Mouse (Mus musculus) stomach, embryonic 16.5 days (tissue): ENCODE results near the gene Tcp10a. TPM values are rescaled to one million over a fixed set of nuclear protein-coding genes. Genes with fewer than 3 reads are reported as not detected.
"Not testable (repeated sequence)": the region's sequence is repeated elsewhere in the genome, so short reads cannot be mapped to it uniquely, and the experiment has no call there.

Experiments used
- ATAC-seq: fragments of 200-750 bp; cut with Nextera tagmentation; 2 replicates; pipeline ENCODE4 v1.8.0; 2017; ENCODE audit warnings: moderate number of reproducible peaks, moderate TSS enrichment; ENCODE audit not compliant: insufficient read depth, low FRiP score
- H3K27ac ChIP-seq: fragments of 300-500 bp; sonication (generic); 2 replicates; pipeline ENCODE4 v1.5.1; 2014; ENCODE audit warnings: low read length
- H3K27me3 ChIP-seq: fragments of 300-500 bp; sonication (generic); 2 replicates; pipeline ENCODE4 v1.6.1; 2014; ENCODE audit warnings: low read length, control low read depth, mixed read lengths; ENCODE audit not compliant: control insufficient read depth, insufficient read depth
- H3K36me3 ChIP-seq: fragments of 300-500 bp; sonication (generic); 2 replicates; pipeline ENCODE4 v1.6.1; 2014; ENCODE audit warnings: low read length; ENCODE audit not compliant: control insufficient read depth, insufficient read depth
- H3K4me1 ChIP-seq: fragments of 300-500 bp; sonication (generic); 2 replicates; pipeline ENCODE4 v1.6.1; 2014; ENCODE audit warnings: low read length, control low read depth, mixed read lengths; ENCODE audit not compliant: control insufficient read depth, insufficient read depth
- H3K4me2 ChIP-seq: fragments of 300-500 bp; sonication (generic); 2 replicates; pipeline ENCODE4 v1.6.1; 2014; ENCODE audit warnings: low read depth, low read length, mixed read lengths
- H3K4me3 ChIP-seq: fragments of 300-500 bp; sonication (generic); replicated peaks from 2 replicates; pipeline ENCODE4 v1.5.1; 2014; ENCODE audit warnings: mild to moderate bottlenecking, low read length
- H3K9ac ChIP-seq: fragments of 300-500 bp; sonication (generic); 2 replicates; pipeline ENCODE4 v1.6.1; 2014; ENCODE audit warnings: low read length
- H3K9me3 ChIP-seq: fragments of 300-500 bp; sonication (generic); replicated peaks from 2 replicates; pipeline ENCODE4 v1.6.1; 2016; ENCODE audit warnings: low read length, control low read depth; ENCODE audit not compliant: control insufficient read depth
- WGBS: fragments of 180-500 bp; shearing (Covaris S2); extraction: QIAGEN DNeasy Blood & Tissue Kit; methylation state at CpG from one replicate; pipeline ENCODE4 v1.1.7; 2014; 5-methylcytosine and 5-hydroxymethylcytosine counted together
- polyA plus RNA-seq: library from polyadenylated mRNA; unstranded; fragments of >200 nt; fragmentation: Nextera tagmentation; extraction: Ambion mirVana; gene quantifications from 2 replicates; pipeline ENCODE4 v1.2.1, GENCODE M21; 2015

Gene Tcp10a
- polyA plus RNA-seq, 1 experiment from 2014 or later = not detected

DNA sequence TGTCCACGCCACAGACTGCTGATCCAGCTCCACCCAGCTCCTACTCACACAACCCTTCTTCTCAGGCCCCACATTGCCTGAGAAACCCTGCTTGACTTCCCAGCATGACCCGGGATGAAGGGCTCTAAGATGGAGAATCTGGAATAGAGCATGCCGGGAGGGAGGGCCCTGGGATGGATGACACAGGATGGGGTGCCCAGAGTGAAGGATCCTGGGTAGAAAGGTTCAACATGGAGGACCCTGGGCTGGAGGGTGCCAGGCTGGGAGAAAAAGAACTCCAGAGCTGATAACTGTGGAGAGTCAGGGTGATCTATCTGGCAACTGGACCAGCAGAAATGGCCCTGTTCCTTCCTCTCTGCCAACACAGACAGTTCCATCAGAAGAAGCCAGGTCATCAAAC, 41.2 kb downstream of the Tcp10a start:
- not testable (repeated sequence) for H3K27me3 ChIP-seq, H3K9me3 ChIP-seq, H3K36me3 ChIP-seq, H3K4me1 ChIP-seq, ATAC-seq, H3K27ac ChIP-seq, H3K9ac ChIP-seq, H3K4me2 ChIP-seq, H3K4me3 ChIP-seq
- no CpG with 5 or more reads among the region's 3 CpGs for WGBS

- H3K27ac ChIP-seq, H3K4me1 ChIP-seq, H3K4me2 ChIP-seq, H3K9ac ChIP-seq, H3K27me3 ChIP-seq, ATAC-seq, H3K36me3 ChIP-seq, H3K9me3 ChIP-seq, H3K4me3 ChIP-seq: not testable (repeated sequence)
- no CpG with 5 or more reads among the region's 1 CpGs for WGBS
Observed at GRCm38 (mm10) chr17:7366265-7366664, 41.8 kb downstream of the Tcp10a start.

DNA sequence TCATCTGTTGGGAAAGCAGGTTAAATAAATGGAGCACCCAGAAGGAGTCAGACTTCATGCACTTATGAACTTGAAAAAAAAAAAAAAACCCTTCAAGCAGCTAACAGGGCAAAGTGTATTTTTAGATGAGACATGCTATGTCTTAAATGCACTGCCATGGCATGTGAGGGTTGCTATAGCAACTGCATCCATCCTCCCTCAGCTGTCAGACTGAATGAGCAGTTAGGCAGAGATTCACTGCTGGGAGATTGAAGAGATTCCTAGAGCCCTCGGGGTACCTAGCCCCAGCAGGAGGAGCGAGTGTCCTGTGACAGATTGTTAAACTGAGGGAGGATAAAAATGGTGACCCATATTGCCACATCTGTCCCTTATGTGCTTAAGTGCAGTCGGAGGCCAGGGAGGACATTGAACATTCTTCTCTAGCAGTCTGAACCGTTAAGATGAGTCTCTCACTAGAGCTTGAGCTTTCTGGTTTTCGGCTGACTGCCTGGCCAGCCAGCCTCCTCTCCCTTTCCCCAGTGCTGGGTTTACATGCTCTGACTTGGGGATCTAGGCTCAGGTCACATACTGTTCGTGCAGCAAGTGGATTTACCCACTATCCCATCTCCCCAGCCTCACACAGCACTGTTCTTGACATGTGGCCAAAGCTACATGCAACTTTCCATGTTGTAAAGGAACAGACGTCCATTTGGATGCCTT, 42.4 kb downstream of the Tcp10a start:
- not testable (repeated sequence) for H3K27me3 ChIP-seq, H3K36me3 ChIP-seq, H3K9ac ChIP-seq, H3K9me3 ChIP-seq, H3K4me3 ChIP-seq, H3K27ac ChIP-seq, H3K4me1 ChIP-seq, H3K4me2 ChIP-seq, ATAC-seq
- WGBS = 29% methylated on average over 3 of the region's 7 CpGs

GRCm38 (mm10) chr17:7369401-7369800, 45.0 kb downstream of the Tcp10a start:
- H3K36me3 ChIP-seq, H3K9me3 ChIP-seq, H3K27ac ChIP-seq, ATAC-seq, H3K4me1 ChIP-seq, H3K9ac ChIP-seq, H3K4me3 ChIP-seq, H3K4me2 ChIP-seq, H3K27me3 ChIP-seq: not testable (repeated sequence)
- WGBS = 66% methylated on average over 4 of the region's 6 CpGs

- H3K4me2 ChIP-seq, H3K9ac ChIP-seq, ATAC-seq, H3K4me3 ChIP-seq, H3K4me1 ChIP-seq, H3K27me3 ChIP-seq, H3K9me3 ChIP-seq, H3K36me3 ChIP-seq, H3K27ac ChIP-seq: not testable (repeated sequence)
- WGBS = 92% methylated on average over 3 of the region's 5 CpGs
Observed at GRCm38 (mm10) chr17:7371879-7372278, 47.4 kb downstream of the Tcp10a start, which contains the start of gene Gm49630. Gene Gm49630 (minus strand): TSS chr17:7371979.

DNA sequence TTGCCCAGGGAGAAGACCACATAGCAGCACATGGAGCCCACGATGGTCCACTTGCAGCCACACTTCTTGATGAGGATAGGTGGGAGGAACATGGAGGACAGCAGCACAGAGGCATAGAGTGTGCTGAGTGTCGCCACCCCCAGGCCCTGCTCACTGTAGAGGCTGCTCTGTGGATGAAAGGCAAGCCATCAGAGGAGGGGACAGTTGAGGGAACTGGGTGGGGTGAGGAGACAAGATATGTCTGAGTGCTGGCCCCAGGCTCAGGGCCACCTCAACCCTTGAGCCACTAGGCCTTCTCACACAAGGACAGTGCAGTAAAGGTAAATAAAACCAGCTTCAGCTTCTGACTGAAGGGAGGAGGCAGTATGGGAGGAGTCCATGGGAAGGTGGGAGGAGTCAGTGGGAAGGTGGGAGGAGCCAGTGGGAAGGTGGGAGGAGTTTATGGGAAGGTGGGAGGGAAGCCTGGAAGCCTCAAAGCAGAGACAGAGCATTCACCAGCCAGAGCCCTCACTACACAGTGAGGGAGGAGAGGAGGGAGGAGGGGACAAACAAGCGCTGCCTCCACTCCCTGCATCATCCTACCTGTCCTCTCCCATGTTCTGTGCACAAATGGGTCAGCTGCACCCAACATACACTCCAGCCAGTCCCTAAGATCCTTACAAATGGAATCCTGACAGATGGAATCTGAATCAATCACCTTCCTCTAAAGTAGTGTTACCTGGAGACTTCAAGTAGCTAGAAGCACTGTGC, 52.7 kb downstream of the Tcp10a start:
- H3K9ac ChIP-seq, H3K27me3 ChIP-seq, H3K4me3 ChIP-seq, H3K9me3 ChIP-seq, H3K36me3 ChIP-seq, H3K27ac ChIP-seq, H3K4me2 ChIP-seq, H3K4me1 ChIP-seq: not testable (repeated sequence)
- ATAC-seq = peak; percentile 49
- WGBS = 100% methylated on average over 1 of the region's 3 CpGs

GRCm38 (mm10) chr17:7377907-7378306, 53.5 kb downstream of the Tcp10a start:
- not testable (repeated sequence) for H3K4me1 ChIP-seq, H3K4me2 ChIP-seq, H3K27me3 ChIP-seq, H3K4me3 ChIP-seq, H3K9ac ChIP-seq, H3K36me3 ChIP-seq, H3K27ac ChIP-seq, H3K9me3 ChIP-seq, ATAC-seq
- WGBS = 29% methylated on average over 2 of the region's 3 CpGs

GRCm38 (mm10) chr17:7382711-7383110, 58.3 kb downstream of the Tcp10a start:
- H3K36me3 ChIP-seq, H3K27me3 ChIP-seq, H3K9me3 ChIP-seq, H3K4me3 ChIP-seq, H3K4me2 ChIP-seq, H3K27ac ChIP-seq, H3K4me1 ChIP-seq, ATAC-seq, H3K9ac ChIP-seq: not testable (repeated sequence)
- WGBS = 81% methylated on average over 1 of the region's 3 CpGs

DNA sequence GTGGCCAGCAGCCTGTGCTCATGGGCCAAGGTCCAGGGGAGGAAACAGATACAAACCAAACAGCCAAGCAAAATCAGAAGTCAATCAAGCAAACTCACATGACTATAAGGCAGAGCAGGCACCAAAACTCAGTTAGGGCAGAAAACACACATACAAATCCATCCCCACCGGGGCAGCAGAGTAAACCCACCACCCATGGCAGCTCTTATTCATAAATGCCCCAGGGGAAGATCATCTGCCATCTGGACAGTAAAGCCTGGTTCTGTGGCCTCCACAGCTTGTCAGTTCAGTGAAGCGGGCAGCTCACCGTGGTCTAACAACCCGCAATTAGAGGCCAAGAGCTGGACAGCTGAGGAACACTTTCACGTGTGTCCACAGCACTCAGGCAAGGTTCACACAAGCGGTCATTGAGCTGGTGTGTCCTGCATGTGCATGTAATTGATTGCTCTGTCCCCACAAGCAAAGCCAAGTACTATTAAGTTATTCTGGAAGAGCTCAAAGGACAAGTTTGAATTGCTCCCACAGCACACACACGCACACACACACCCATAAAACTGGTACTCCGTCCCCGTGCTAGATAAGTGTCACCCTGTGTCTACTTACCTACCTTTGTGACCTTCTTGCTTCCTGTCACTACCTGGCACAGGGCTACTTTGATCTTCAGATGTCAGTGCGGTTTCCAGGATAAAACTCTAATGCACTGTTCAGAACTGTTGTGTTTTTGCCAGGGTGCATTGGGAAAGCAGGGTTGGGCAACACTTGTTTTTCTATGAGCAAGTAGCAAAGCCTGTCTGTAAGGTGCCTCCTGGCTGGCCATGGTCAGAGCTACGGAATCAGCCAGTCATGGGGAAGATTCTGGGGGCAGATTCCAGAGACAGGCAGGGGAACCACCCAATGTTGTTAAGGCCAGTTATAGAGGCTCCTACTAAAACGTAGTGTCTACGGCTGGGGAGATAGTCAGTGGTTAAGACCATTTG, 59.0 kb downstream of the Tcp10a start:
- H3K4me1 ChIP-seq, H3K9ac ChIP-seq, H3K27ac ChIP-seq, H3K4me2 ChIP-seq, H3K36me3 ChIP-seq, H3K4me3 ChIP-seq, H3K27me3 ChIP-seq, H3K9me3 ChIP-seq, ATAC-seq: not testable (repeated sequence)
- WGBS = 78% methylated on average over 11 of the region's 13 CpGs
